Comparison of ENCODE assay signal across 8 mouse cellular contexts in the genomic region with DNA sequence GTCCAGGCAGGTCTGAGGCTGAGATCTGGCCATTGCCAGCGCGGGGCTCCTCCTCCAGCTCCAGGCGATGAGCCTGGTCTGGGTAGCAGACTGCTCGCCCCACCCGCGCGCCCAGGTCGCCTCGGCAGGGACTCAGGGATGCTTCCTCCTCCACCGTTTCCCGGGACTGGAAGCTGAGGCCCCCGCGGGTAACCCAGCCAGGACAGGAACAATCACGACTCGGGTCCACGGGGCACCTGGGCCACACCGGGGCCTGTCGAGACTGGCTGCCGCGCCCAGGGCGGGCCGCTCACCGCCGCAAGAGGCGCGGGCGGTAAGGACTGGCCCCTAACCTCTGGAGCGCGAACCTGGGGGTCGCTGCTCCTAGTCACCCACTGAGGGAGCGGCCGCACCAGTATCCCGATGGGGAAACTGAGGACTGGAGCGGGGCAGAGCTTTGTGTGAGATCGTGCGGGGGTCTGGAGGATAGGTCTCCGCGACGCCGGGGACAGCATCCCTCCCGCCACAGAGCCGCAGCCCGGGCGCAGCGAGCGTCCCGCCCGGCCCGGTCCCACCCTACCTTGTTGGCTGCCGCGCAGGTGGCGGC. TPM values are rescaled to one million over a fixed set of nuclear protein-coding genes. Genes with fewer than 3 reads are reported as not detected.
DNase-seq lines count a peak whose midpoint lies in the region; ATAC-seq and TF ChIP-seq lines count a peak whose summit lies in the region.

No protein-coding gene starts in this region.

- no peak for DNase-seq in heart, embryonic 10.5 days (ENCODE audit: low spot score)
- DNase-seq in heart, postnatal 10 days = no peak
- peak; percentile 76 for DNase-seq in cerebellum, adult 18-20 months
- no peak for DNase-seq in midbrain, postnatal 0 days (ENCODE audit: low spot score)
- DNase-seq in spleen, postnatal 4 days (ENCODE audit: low spot score in 2 of 2) = no peak

- H3K27me3 ChIP-seq in heart, embryonic 10.5 days (ENCODE audit: insufficient read depth, poor library complexity, severe bottlenecking) = peaks cover 97% of the 10 kb centered on the region
- peaks cover 70% of the 10 kb centered on the region for H3K27me3 ChIP-seq in E14TG2a.4 (ENCODE audit: insufficient read depth, low read length)
- H3K27me3 ChIP-seq in forebrain, embryonic 16.5 days (replicated peaks; ENCODE audit: control insufficient read depth, insufficient read depth, low read length) = peaks cover 8% of the 10 kb centered on the region
- H3K27me3 ChIP-seq in limb, embryonic 12.5 days = peaks cover 68% of the 10 kb centered on the region
- no peaks in the 10 kb centered on the region for H3K27me3 ChIP-seq in midbrain, postnatal 0 days (ENCODE audit: insufficient read depth, low read length)

- H3K4me2 ChIP-seq in forebrain, embryonic 16.5 days (ENCODE audit: low read length) = peak overlapping the region; percentile 94
- peak overlapping the region; percentile 96 for H3K4me2 ChIP-seq in limb, embryonic 12.5 days
- peak overlapping the region; percentile 88 for H3K4me2 ChIP-seq in midbrain, postnatal 0 days (ENCODE audit: low read depth, low read length, poor library complexity, severe bottlenecking)

- WGBS in heart, embryonic 10.5 days = under 1% methylated on average over 39 of the region's 52 CpGs
- under 1% methylated on average over 48 of the region's 52 CpGs for WGBS in forebrain, embryonic 16.5 days
- under 1% methylated on average over 40 of the region's 52 CpGs for WGBS in limb, embryonic 12.5 days
- under 1% methylated on average over 50 of the region's 52 CpGs for WGBS in midbrain, postnatal 0 days

- peak overlapping the region; percentile 64 for H3K4me3 ChIP-seq in heart, embryonic 10.5 days
- H3K4me3 ChIP-seq in E14TG2a.4 (replicated peaks; ENCODE audit: low read length) = peak overlapping the region; percentile 85
- H3K4me3 ChIP-seq in forebrain, embryonic 16.5 days (replicated peaks; ENCODE audit: low read length) = peak overlapping the region; percentile 72
- H3K4me3 ChIP-seq in limb, embryonic 12.5 days (replicated peaks) = peak overlapping the region; percentile 57
- peak overlapping the region; percentile 76 for H3K4me3 ChIP-seq in midbrain, postnatal 0 days (ENCODE audit: low read depth, low read length)

- intact Hi-C loops in heart, postnatal 10 days (cut with DNase I) = no loop called here

- H3K27ac ChIP-seq in heart, embryonic 10.5 days = peak overlapping the region; percentile 45; the same call in 1 of the 2 replicates
- H3K27ac ChIP-seq in forebrain, embryonic 16.5 days (ENCODE audit: low read length) = no peak overlapping the region
- H3K27ac ChIP-seq in limb, embryonic 12.5 days = no peak overlapping the region
- peak overlapping the region; percentile 43; the same call in 1 of the 2 replicates for H3K27ac ChIP-seq in midbrain, postnatal 0 days (ENCODE audit: low read depth, low read length)

- H3K9me3 ChIP-seq in heart, embryonic 10.5 days = no peaks in the 10 kb centered on the region
- no peaks in the 10 kb centered on the region for H3K9me3 ChIP-seq in E14TG2a.4 (ENCODE audit: low read length)
- no peaks in the 10 kb centered on the region for H3K9me3 ChIP-seq in forebrain, embryonic 16.5 days (ENCODE audit: control insufficient read depth, low read length)
- H3K9me3 ChIP-seq in limb, embryonic 12.5 days = no peaks in the 10 kb centered on the region
- H3K9me3 ChIP-seq in midbrain, postnatal 0 days (ENCODE audit: low read length) = no peaks in the 10 kb centered on the region

- peaks cover 19% of the 10 kb centered on the region for H3K4me1 ChIP-seq in heart, embryonic 10.5 days
- H3K4me1 ChIP-seq in E14TG2a.4 (replicated peaks; ENCODE audit: low read depth, low read length) = peaks cover 39% of the 10 kb centered on the region
- peaks cover 16% of the 10 kb centered on the region for H3K4me1 ChIP-seq in forebrain, embryonic 16.5 days (replicated peaks; ENCODE audit: control insufficient read depth, insufficient read depth, low read length)
- peaks cover 21% of the 10 kb centered on the region for H3K4me1 ChIP-seq in limb, embryonic 12.5 days (replicated peaks)
- peaks cover 5% of the 10 kb centered on the region; the same call in 1 of the 2 replicates for H3K4me1 ChIP-seq in midbrain, postnatal 0 days (ENCODE audit: insufficient read depth, low read length)

- no peaks in the 10 kb centered on the region for H3K36me3 ChIP-seq in heart, embryonic 10.5 days
- H3K36me3 ChIP-seq in E14TG2a.4 (ENCODE audit: insufficient read depth, low read length) = 0 out of 2 replicates have a peak, but pooled peaks cover 4% of the 10 kb centered on the region
- no peaks in the 10 kb centered on the region for H3K36me3 ChIP-seq in forebrain, embryonic 16.5 days (ENCODE audit: control insufficient read depth, insufficient read depth)
- no peaks in the 10 kb centered on the region for H3K36me3 ChIP-seq in limb, embryonic 12.5 days
- H3K36me3 ChIP-seq in midbrain, postnatal 0 days (ENCODE audit: insufficient read depth, low read length) = no peaks in the 10 kb centered on the region

- ATAC-seq in forebrain, embryonic 16.5 days = peak; percentile 34
- no peak; the same call in 1 of the 2 replicates for ATAC-seq in limb, embryonic 12.5 days (ENCODE audit: insufficient number of reproducible peaks, insufficient read depth, low FRiP score, low TSS enrichment, low read depth)
- ATAC-seq in midbrain, postnatal 0 days (ENCODE audit: low FRiP score) = peak; percentile 27

- peak overlapping the region; percentile 77 for H3K9ac ChIP-seq in forebrain, embryonic 16.5 days (replicated peaks; ENCODE audit: low read depth, low read length)
- peak overlapping the region; percentile 65 for H3K9ac ChIP-seq in limb, embryonic 12.5 days (replicated peaks)
- peak overlapping the region; percentile 83 for H3K9ac ChIP-seq in midbrain, postnatal 0 days (replicated peaks; ENCODE audit: low read length, poor library complexity, severe bottlenecking)

- TF ChIP-seq CTCF in E14TG2a.4 (conservative IDR thresholded peaks at IDR 0.05; ENCODE audit: low read length) = no peak
- TF ChIP-seq CTCF in midbrain, postnatal 0 days (IDR thresholded peaks at IDR 0.05) = no peak; the same call in 1 of the 2 replicates

RNA-seq across cellular contexts. Expression of a gene that starts 0.7 kb away (rescaled TPM):
- 0.89 and 1.4 TPM in 2 replicates for polyA plus RNA-seq in heart, embryonic 10.5 days (2016; fragmentation: Nextera tagmentation; extraction: Ambion mirVana)
- total RNA-seq in heart, postnatal 10 days (2021) = under 1 TPM; 0.27 to 0.43 TPM
- 5.6 and 7.6 TPM in 2 replicates for polyA plus RNA-seq in forebrain, embryonic 16.5 days (2015; fragmentation: Nextera tagmentation; extraction: Ambion mirVana)
- polyA plus RNA-seq in limb, embryonic 12.5 days (2016; fragmentation: Nextera tagmentation; extraction: Ambion mirVana) = 2.2 and 2.5 TPM in 2 replicates
- 24.4 and 33.2 TPM in 2 replicates for total RNA-seq in midbrain, postnatal 0 days (2014; rRNA removed)
- polyA plus RNA-seq in midbrain, postnatal 0 days (2015; fragmentation: Nextera tagmentation; extraction: Ambion mirVana) = 7.0 and 7.8 TPM in 2 replicates

RNA-seq across cellular contexts. Expression of a gene that starts 48.7 kb away (rescaled TPM):
- polyA plus RNA-seq in heart, embryonic 10.5 days (2016; fragmentation: Nextera tagmentation; extraction: Ambion mirVana) = 0.55 and 0.98 TPM in 2 replicates
- total RNA-seq in heart, postnatal 10 days (2021) = 1 to 10 TPM; 3.0 TPM
- polyA plus RNA-seq in forebrain, embryonic 16.5 days (2015; fragmentation: Nextera tagmentation; extraction: Ambion mirVana) = 0.68 and 0.79 TPM in 2 replicates
- 1.9 and 2.1 TPM in 2 replicates for polyA plus RNA-seq in limb, embryonic 12.5 days (2016; fragmentation: Nextera tagmentation; extraction: Ambion mirVana)
- 0.85 and 1.9 TPM in 2 replicates for total RNA-seq in midbrain, postnatal 0 days (2014; rRNA removed)
- polyA plus RNA-seq in midbrain, postnatal 0 days (2015; fragmentation: Nextera tagmentation; extraction: Ambion mirVana) = 0.52 and 0.55 TPM in 2 replicates

Comparison
In these comparisons a context has a peak if more than half of its experiments do, and no peak if none do; other contexts are left out.
1. DNase-seq: peak in cerebellum, adult 18-20 months (2 of 2); none in heart, embryonic 10.5 days (single experiment), heart, postnatal 10 days (0 of 2), midbrain, postnatal 0 days (single experiment) and spleen, postnatal 4 days (0 of 2).
2. H3K27ac ChIP-seq: peak in heart, embryonic 10.5 days (single experiment) and midbrain, postnatal 0 days (single experiment); none in forebrain, embryonic 16.5 days (single experiment) and limb, embryonic 12.5 days (single experiment).
3. Peak in every context shown above with its lines, with median percentiles within 50 percentile points of each other: H3K4me3 ChIP-seq, H3K4me2 ChIP-seq and H3K9ac ChIP-seq.